Mouse (Mus musculus): ENCODE data around the gene Olfr1331. TPM values are rescaled to one million over a fixed set of nuclear protein-coding genes. Genes with fewer than 3 reads are reported as not detected.
"Not testable (repeated sequence)": the region's sequence is repeated elsewhere in the genome, so short reads cannot be mapped to it uniquely, and the experiment has no call there.

Gene Olfr1331
- total RNA-seq (2017), result not detected in 2 replicates

- no peak for ATAC-seq (replicated peaks in 1 of 2; ENCODE audit: insufficient read depth in 1 of 2, low FRiP score in 2 of 2, low TSS enrichment in 1 of 2, low read depth in 1 of 2, poor library complexity in 2 of 2, severe bottlenecking in 2 of 2)
Observed at GRCm38 (mm10) chr4:118864349-118864748, at the start of gene Olfr1331. Olfr1331 (plus strand) TSS chr4:118864649.

DNA sequence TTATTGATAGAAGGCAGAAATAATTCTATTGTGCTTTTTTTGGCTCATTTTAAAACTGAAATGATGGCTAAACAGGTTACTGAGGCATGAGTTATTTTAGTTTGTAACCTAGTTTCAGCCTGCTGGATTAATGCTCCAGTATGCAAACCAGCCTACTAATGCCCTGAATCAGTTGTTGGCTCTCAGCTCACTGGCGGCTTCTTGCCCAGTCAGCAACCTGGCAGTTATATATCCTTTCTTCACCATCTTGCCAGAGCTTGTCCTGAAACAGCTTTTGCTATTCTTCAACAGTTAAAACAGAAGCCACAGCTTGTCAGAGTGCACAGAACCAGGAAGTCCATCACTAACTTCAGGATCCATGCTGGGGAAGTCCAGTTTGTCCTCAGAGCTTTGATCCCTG lies 45.5 kb upstream of the Olfr1331 start:
- no peak for ATAC-seq (replicated peaks in 1 of 2; ENCODE audit: insufficient read depth in 1 of 2, low FRiP score in 2 of 2, low TSS enrichment in 1 of 2, low read depth in 1 of 2, poor library complexity in 2 of 2, severe bottlenecking in 2 of 2)

GRCm38 (mm10) chr4:118836179-118836578 lies 28.3 kb upstream of the Olfr1331 start, which contains the start of gene Olfr1333:
Olfr1333 (minus strand) TSS chr4:118836279.
- ATAC-seq (replicated peaks in 1 of 2; ENCODE audit: insufficient read depth in 1 of 2, low FRiP score in 2 of 2, low TSS enrichment in 1 of 2, low read depth in 1 of 2, poor library complexity in 2 of 2, severe bottlenecking in 2 of 2), result no peak

DNA sequence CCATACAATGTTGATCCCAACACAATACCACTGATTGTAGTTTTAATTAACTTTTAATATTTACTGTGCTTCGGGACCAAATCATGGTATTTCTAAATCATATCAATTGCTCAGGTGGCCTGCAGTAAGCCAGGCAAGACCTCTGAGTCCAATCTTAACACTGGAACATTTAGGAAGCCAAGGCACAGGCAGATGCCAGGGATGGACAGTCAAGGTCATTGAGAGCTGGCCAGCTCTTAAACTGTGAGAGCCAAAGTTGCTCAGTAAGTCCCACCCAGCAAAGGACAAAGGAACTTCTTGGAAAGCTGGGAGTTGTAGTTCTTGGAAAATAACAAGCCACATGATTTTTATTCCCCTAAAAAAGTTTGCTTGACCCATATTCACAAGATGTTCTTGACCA lies 2.7 kb upstream of the Olfr1331 start:
- ATAC-seq (replicated peaks in 1 of 2; ENCODE audit: insufficient read depth in 1 of 2, low FRiP score in 2 of 2, low TSS enrichment in 1 of 2, low read depth in 1 of 2, poor library complexity in 2 of 2, severe bottlenecking in 2 of 2), result no peak

GRCm38 (mm10) chr4:118862704-118863103 lies 1.7 kb upstream of the Olfr1331 start:
- ATAC-seq (replicated peaks in 1 of 2; ENCODE audit: insufficient read depth in 1 of 2, low FRiP score in 2 of 2, low TSS enrichment in 1 of 2, low read depth in 1 of 2, poor library complexity in 2 of 2, severe bottlenecking in 2 of 2), result no peak

GRCm38 (mm10) chr4:118867566-118867965 lies 3.1 kb downstream of the Olfr1331 start:
- ATAC-seq (replicated peaks in 1 of 2; ENCODE audit: insufficient read depth in 1 of 2, low FRiP score in 2 of 2, low TSS enrichment in 1 of 2, low read depth in 1 of 2, poor library complexity in 2 of 2, severe bottlenecking in 2 of 2), result no peak

GRCm38 (mm10) chr4:118888297-118888696 lies 23.8 kb downstream of the Olfr1331 start, which contains the start of gene Olfr1330:
Olfr1330 (plus strand) TSS chr4:118888597.
- ATAC-seq (replicated peaks in 1 of 2; ENCODE audit: insufficient read depth in 1 of 2, low FRiP score in 2 of 2, low TSS enrichment in 1 of 2, low read depth in 1 of 2, poor library complexity in 2 of 2, severe bottlenecking in 2 of 2), result no peak

- no peak for ATAC-seq (replicated peaks in 1 of 2; ENCODE audit: insufficient read depth in 1 of 2, low FRiP score in 2 of 2, low TSS enrichment in 1 of 2, low read depth in 1 of 2, poor library complexity in 2 of 2, severe bottlenecking in 2 of 2)
Observed at GRCm38 (mm10) chr4:118901981-118902380, 37.5 kb downstream of the Olfr1331 start.

GRCm38 (mm10) chr4:118917365-118917764 lies 52.9 kb downstream of the Olfr1331 start, which contains the start of gene Olfr1329:
Olfr1329 (minus strand) TSS chr4:118917465.
- not testable (repeated sequence) for ATAC-seq (replicated peaks in 1 of 2; ENCODE audit: insufficient read depth in 1 of 2, low FRiP score in 2 of 2, low TSS enrichment in 1 of 2, low read depth in 1 of 2, poor library complexity in 2 of 2, severe bottlenecking in 2 of 2)

Other genes starting within 250 kb of the Olfr1331 start
- gene Cfap57, start 243.9 kb upstream of the Olfr1331 start, total RNA-seq (2017), result 0.19 and 2.0 TPM in 2 replicates
- gene Ebna1bp2, start 243.8 kb upstream of the Olfr1331 start, total RNA-seq (2017), result 106 and 124 TPM in 2 replicates
- not detected in 2 replicates for gene Olfr62, start 205.7 kb upstream of the Olfr1331 start, total RNA-seq (2017)
- not detected in 2 replicates for gene Olfr1342, start 171.9 kb upstream of the Olfr1331 start, total RNA-seq (2017)
- not detected in 2 replicates for gene Olfr1341, start 161.1 kb upstream of the Olfr1331 start, total RNA-seq (2017)
- gene Olfr1340, start 144.5 kb upstream of the Olfr1331 start, total RNA-seq (2017), result not detected in 2 replicates
- not detected in 2 replicates for gene Olfr1339, start 132.5 kb upstream of the Olfr1331 start, total RNA-seq (2017)
- gene Olfr1338, start 105.9 kb upstream of the Olfr1331 start, total RNA-seq (2017), result not detected in 2 replicates
- not detected in 2 replicates for gene Olfr1337, start 82.1 kb upstream of the Olfr1331 start, total RNA-seq (2017)
- not detected in 2 replicates for gene Olfr1335, start 54.7 kb upstream of the Olfr1331 start, total RNA-seq (2017)
- gene Olfr1333, start 28.4 kb upstream of the Olfr1331 start, total RNA-seq (2017), result not detected in 2 replicates
- gene Olfr1330, start 23.9 kb downstream of the Olfr1331 start, total RNA-seq (2017), result not detected in 2 replicates
- not detected in 2 replicates for gene Olfr1329, start 52.8 kb downstream of the Olfr1331 start, total RNA-seq (2017)
- not detected in 2 replicates for gene Olfr1328, start 74.0 kb downstream of the Olfr1331 start, total RNA-seq (2017)
- not detected in 2 replicates for gene Lao1, start 96.9 kb downstream of the Olfr1331 start, total RNA-seq (2017)
- 12.4 and 23.3 TPM in 2 replicates for gene Slc2a1, start 244.1 kb downstream of the Olfr1331 start, total RNA-seq (2017)